ENCODE assay signal across 1 mouse cellular context in the genomic region with DNA sequence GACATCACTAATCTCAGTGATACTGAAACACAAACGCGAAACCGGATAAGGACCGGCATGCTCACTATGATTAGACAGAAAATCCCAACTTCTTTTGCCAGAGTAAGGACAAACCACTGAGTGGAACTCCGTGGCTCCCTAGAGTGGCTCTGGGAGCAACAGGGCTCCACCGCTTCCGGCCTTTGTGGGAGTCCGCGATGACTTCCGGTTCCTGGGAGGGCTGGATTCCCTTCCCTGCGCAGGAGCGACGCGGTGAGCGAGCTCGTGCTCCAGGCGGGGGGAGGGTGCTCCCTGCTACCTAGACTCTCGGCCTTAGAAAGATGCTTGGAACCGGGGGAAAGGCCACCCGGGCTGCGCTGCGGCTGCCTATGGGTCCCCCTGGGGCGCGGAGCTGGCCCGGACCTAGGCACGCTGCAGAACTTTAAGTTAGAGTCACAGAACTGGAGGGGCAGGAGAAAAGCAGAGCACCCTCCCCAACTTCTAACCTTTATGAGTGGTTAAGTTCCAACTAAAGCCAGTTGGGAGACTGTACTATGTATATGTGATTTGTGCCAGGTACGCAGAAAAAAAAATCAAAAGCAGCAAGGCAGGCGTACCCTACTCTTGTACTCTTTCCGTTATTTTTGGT.
TF ChIP-seq lines count a peak whose summit lies in the region.

TSS of gene Zscan12 (plus strand) at position 200 of the 628 bp plus-strand sequence.

TF ChIP-seq in MEL, 35 proteins besides CTCF, POLR2A, EP300 and RAD21 (continued from another document):
- TF ChIP-seq RCOR1 (IDR thresholded peaks at IDR 0.05; ENCODE audit: low read depth, low read length) (peak; percentile 16; the same call in 1 of the 2 replicates), USF2 (IDR thresholded peaks at IDR 0.05; ENCODE audit: borderline replicate concordance in 1 of 2, insufficient read depth in 1 of 2, low read depth in 1 of 2, low read length in 2 of 2) (no peak), TBP (IDR thresholded peaks at IDR 0.05; ENCODE audit: low read depth, low read length) (peak; percentile 82)
